ENCODE assay signal across 17 mouse cellular contexts in the genomic region with DNA sequence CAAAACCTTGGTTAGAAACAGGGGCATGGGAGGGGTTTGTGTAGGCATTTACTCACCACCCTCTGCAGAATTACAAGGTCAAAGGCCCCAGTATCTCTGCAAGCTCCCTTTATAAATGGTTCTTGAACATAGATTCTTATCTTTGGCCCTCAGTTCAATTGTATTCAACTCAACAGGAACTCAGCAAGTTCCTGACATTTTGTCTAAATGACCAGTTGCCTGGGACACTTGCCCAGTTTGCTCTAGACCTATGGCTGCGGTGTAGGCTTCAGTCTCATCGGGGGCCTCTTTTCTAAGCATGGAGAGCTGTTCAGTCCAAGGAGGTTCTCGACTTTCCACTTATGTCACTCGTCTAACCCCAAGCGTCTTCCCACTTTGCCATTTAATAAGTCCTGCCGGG. TPM values are rescaled to one million over a fixed set of nuclear protein-coding genes. Genes with fewer than 3 reads are reported as not detected.
DNase-seq lines count a peak whose midpoint lies in the region; ATAC-seq and TF ChIP-seq lines count a peak whose summit lies in the region.
"Had no signal": no experiment of that assay in that cellular context is flagged by ENCODE, and none has a peak within 500 bp of the region (broad histone marks: within the 10 kb centered on the region; RNA-seq: fewer than 3 reads in every experiment).

No protein-coding gene starts in this region.

- no peaks in the 10 kb centered on the region for H3K27me3 ChIP-seq in kidney, adult 2 months (replicated peaks; ENCODE audit: control insufficient read depth, insufficient read depth, low read length)
- peaks cover 12% of the 10 kb centered on the region; the same call in 1 of the 2 replicates for H3K27me3 ChIP-seq in kidney, embryonic 14.5 days (ENCODE audit: control insufficient read depth, insufficient read depth, low read length)
- no peaks in the 10 kb centered on the region; the same call in 1 of the 2 replicates for H3K27me3 ChIP-seq in kidney, embryonic 16.5 days (ENCODE audit: insufficient read depth, low read length)
- H3K27me3 ChIP-seq: lung, embryonic 15.5 days had no signal

- DNase-seq in adrenal gland, adult 2 months = peak; percentile 21
- no peak for DNase-seq in adrenal gland, postnatal 4 days (ENCODE audit: low spot score in 2 of 2)
- DNase-seq in kidney, adult 2 months = peak; percentile 62
- peak; percentile 70 for DNase-seq in lung, postnatal 14 days
- no peak for DNase-seq in B cell, adult 2 months
- DNase-seq: cerebellum, postnatal 10 days; retina, postnatal 1 day had no signal

- no peak overlapping the region for H3K4me2 ChIP-seq in kidney, embryonic 14.5 days (replicated peaks; ENCODE audit: low read depth, low read length)
- no peak overlapping the region for H3K4me2 ChIP-seq in kidney, embryonic 16.5 days (replicated peaks; ENCODE audit: low read depth, low read length)
- H3K4me2 ChIP-seq: intestine, embryonic 15.5 days; limb, embryonic 12.5 days; lung, embryonic 15.5 days; midbrain, embryonic 13.5 days; neural tube, embryonic 12.5 days had no signal

- H3K9me3 ChIP-seq in kidney, embryonic 14.5 days (ENCODE audit: control insufficient read depth, low read length) = no peaks in the 10 kb centered on the region
- no peaks in the 10 kb centered on the region for H3K9me3 ChIP-seq in kidney, embryonic 16.5 days (ENCODE audit: low read length)
- H3K9me3 ChIP-seq: forebrain, embryonic 10.5 days; hindbrain, embryonic 10.5 days; intestine, embryonic 15.5 days; limb, embryonic 12.5 days; lung, embryonic 15.5 days; midbrain, embryonic 13.5 days; neural tube, embryonic 12.5 days had no signal

- peaks cover 22% of the 10 kb centered on the region for H3K4me1 ChIP-seq in kidney, adult 2 months (ENCODE audit: control insufficient read depth, insufficient read depth, low read length)
- 0 out of 2 replicates have a peak, but pooled peaks cover 20% of the 10 kb centered on the region for H3K4me1 ChIP-seq in kidney, embryonic 14.5 days (ENCODE audit: control insufficient read depth, insufficient read depth, low read length)
- H3K4me1 ChIP-seq in kidney, embryonic 16.5 days (ENCODE audit: insufficient read depth, low read length) = peaks cover 20% of the 10 kb centered on the region

- no peak for ATAC-seq in kidney, embryonic 14.5 days (ENCODE audit: low FRiP score, low TSS enrichment)
- ATAC-seq in kidney, embryonic 16.5 days (ENCODE audit: low FRiP score, low TSS enrichment) = no peak
- ATAC-seq in monocyte, adult 5-6 weeks (replicated peaks; ENCODE audit: insufficient number of reproducible peaks, low FRiP score, low TSS enrichment, poor library complexity, severe bottlenecking) = no peak
- ATAC-seq: intestine, embryonic 15.5 days; midbrain, embryonic 13.5 days had no signal

- TF ChIP-seq POLR2A in kidney, adult 2 months (IDR thresholded peaks at IDR 0.05; ENCODE audit: low read depth, low read length) = no peak

- no peak overlapping the region for H3K9ac ChIP-seq in kidney, embryonic 14.5 days (ENCODE audit: low read depth, low read length)
- no peak overlapping the region for H3K9ac ChIP-seq in kidney, embryonic 16.5 days (replicated peaks; ENCODE audit: low read length)
- H3K9ac ChIP-seq: intestine, embryonic 15.5 days; limb, embryonic 12.5 days; lung, embryonic 15.5 days; midbrain, embryonic 13.5 days; neural tube, embryonic 12.5 days had no signal

- no peaks in the 10 kb centered on the region for H3K36me3 ChIP-seq in kidney, adult 2 months (ENCODE audit: control insufficient read depth, insufficient read depth, low read length)
- no peaks in the 10 kb centered on the region for H3K36me3 ChIP-seq in kidney, embryonic 14.5 days (ENCODE audit: control insufficient read depth, insufficient read depth, low read length)
- no peaks in the 10 kb centered on the region for H3K36me3 ChIP-seq in kidney, embryonic 16.5 days (ENCODE audit: insufficient read depth, low read length)
- H3K36me3 ChIP-seq: forebrain, embryonic 10.5 days; hindbrain, embryonic 10.5 days; intestine, embryonic 15.5 days; limb, embryonic 12.5 days; lung, embryonic 15.5 days; midbrain, embryonic 13.5 days; neural tube, embryonic 12.5 days had no signal

- no peak for TF ChIP-seq CTCF in kidney, adult 2 months (conservative IDR thresholded peaks at IDR 0.05; ENCODE audit: insufficient read depth, insufficient read length, low read depth, low read length)

- no peak overlapping the region for H3K27ac ChIP-seq in kidney, adult 2 months (ENCODE audit: insufficient read depth, low read depth, low read length)
- H3K27ac ChIP-seq in kidney, embryonic 14.5 days (ENCODE audit: low read depth, low read length) = no peak overlapping the region
- H3K27ac ChIP-seq in kidney, embryonic 16.5 days (ENCODE audit: low read length) = peak overlapping the region; percentile 41; the same call in 1 of the 2 replicates
- H3K27ac ChIP-seq: forebrain, embryonic 10.5 days; hindbrain, embryonic 10.5 days; intestine, embryonic 15.5 days; limb, embryonic 12.5 days; midbrain, embryonic 13.5 days; neural tube, embryonic 12.5 days had no signal

- WGBS in kidney, adult 2 months = 76% methylated on average over 6 of the region's 6 CpGs
- 82% methylated on average over 6 of the region's 6 CpGs for WGBS in kidney, embryonic 14.5 days
- WGBS in kidney, embryonic 16.5 days = 79% methylated on average over 6 of the region's 6 CpGs

- H3K4me3 ChIP-seq in kidney, adult 2 months (ENCODE audit: insufficient read depth, low read depth, low read length) = no peak overlapping the region
- no peak overlapping the region for H3K4me3 ChIP-seq in kidney, embryonic 14.5 days (ENCODE audit: low read length)
- H3K4me3 ChIP-seq in kidney, embryonic 16.5 days (ENCODE audit: low read length) = no peak overlapping the region
- H3K4me3 ChIP-seq: forebrain, embryonic 10.5 days; hindbrain, embryonic 10.5 days; intestine, embryonic 15.5 days; limb, embryonic 12.5 days; lung, embryonic 15.5 days; midbrain, embryonic 13.5 days; neural tube, embryonic 12.5 days had no signal

RNA-seq across cellular contexts. Expression of gene Galnt18, which starts 1.5 kb away (rescaled TPM):
- total RNA-seq in adrenal gland, adult 2 months (2021) = 10 to 100 TPM; 11.6 to 18.3 TPM
- polyA plus RNA-seq in adrenal gland, adult 2 months (2012; rRNA removed) = 20.5 and 22.3 TPM in 2 replicates
- total RNA-seq in adrenal gland, postnatal 4 days (2021) = 10 to 100 TPM; 27.9 to 33.5 TPM
- polyA plus RNA-seq in kidney, adult 2 months (2012; rRNA removed) = 34.9 and 38.8 TPM in 2 replicates
- polyA plus RNA-seq in kidney, embryonic 14.5 days (2014; fragmentation: Nextera tagmentation; extraction: Ambion mirVana) = 11.3 and 17.8 TPM in 2 replicates
- polyA plus RNA-seq in kidney, embryonic 16.5 days (2015; fragmentation: Nextera tagmentation; extraction: Ambion mirVana) = 41.9 and 46.4 TPM in 2 replicates
- not detected in 3 replicates for total RNA-seq in monocyte, adult 5-6 weeks (2017)

Comparison
In these comparisons a context has a peak if more than half of its experiments do, and no peak if none do; other contexts are left out.
1. DNase-seq: peak in adrenal gland, adult 2 months (single experiment), kidney, adult 2 months (single experiment) and lung, postnatal 14 days (single experiment); none in adrenal gland, postnatal 4 days (0 of 2) and B cell, adult 2 months (0 of 2).